Mouse (Mus musculus): Measurements from ENCODE around the gene Mpzl1. TPM values are rescaled to one million over a fixed set of nuclear protein-coding genes. Genes with fewer than 3 reads are reported as not detected.
A peak's percentile ranks its signal among the peaks of the same experiment; 100 is the strongest.

Mpzl1 gene
- total RNA-seq, 1 experiment from 2014 or later, result not detected

- no peak for ATAC-seq (replicated peaks; ENCODE audit: insufficient number of reproducible peaks, low FRiP score, low TSS enrichment, poor library complexity, severe bottlenecking)
These were observed 26.9 kb upstream of the Mpzl1 start for GRCm38 (mm10) chr1:165661191-165661590.

- ATAC-seq (replicated peaks; ENCODE audit: insufficient number of reproducible peaks, low FRiP score, low TSS enrichment, poor library complexity, severe bottlenecking), result 0 out of 2 replicates have a peak, but pooled peaks have one; percentile 40
These were observed 26.4 kb upstream of the Mpzl1 start for GRCm38 (mm10) chr1:165660774-165661173.

- ATAC-seq (replicated peaks; ENCODE audit: insufficient number of reproducible peaks, low FRiP score, low TSS enrichment, poor library complexity, severe bottlenecking), result 0 out of 2 replicates have a peak, but pooled peaks have one; percentile 32
These were observed 24.3 kb upstream of the Mpzl1 start for GRCm38 (mm10) chr1:165658602-165659001.

GRCm38 (mm10) chr1:165655482-165655881 lies 21.1 kb upstream of the Mpzl1 start:
- ATAC-seq (replicated peaks; ENCODE audit: insufficient number of reproducible peaks, low FRiP score, low TSS enrichment, poor library complexity, severe bottlenecking), result no peak

GRCm38 (mm10) chr1:165655022-165655421 lies 20.7 kb upstream of the Mpzl1 start:
- no peak for ATAC-seq (replicated peaks; ENCODE audit: insufficient number of reproducible peaks, low FRiP score, low TSS enrichment, poor library complexity, severe bottlenecking)

GRCm38 (mm10) chr1:165653126-165653885 lies 19.0 kb upstream of the Mpzl1 start:
- no peak for ATAC-seq (replicated peaks; ENCODE audit: insufficient number of reproducible peaks, low FRiP score, low TSS enrichment, poor library complexity, severe bottlenecking)

- ATAC-seq (replicated peaks; ENCODE audit: insufficient number of reproducible peaks, low FRiP score, low TSS enrichment, poor library complexity, severe bottlenecking), result no peak
These were observed 18.2 kb upstream of the Mpzl1 start for GRCm38 (mm10) chr1:165652507-165652906.

GRCm38 (mm10) chr1:165651158-165651557 lies 16.8 kb upstream of the Mpzl1 start:
- peak; percentile 40; the same call in 1 of the 2 replicates for ATAC-seq (replicated peaks; ENCODE audit: insufficient number of reproducible peaks, low FRiP score, low TSS enrichment, poor library complexity, severe bottlenecking)

- no peak for ATAC-seq (replicated peaks; ENCODE audit: insufficient number of reproducible peaks, low FRiP score, low TSS enrichment, poor library complexity, severe bottlenecking)
These were observed 10.8 kb upstream of the Mpzl1 start for GRCm38 (mm10) chr1:165645102-165645501.

- ATAC-seq (replicated peaks; ENCODE audit: insufficient number of reproducible peaks, low FRiP score, low TSS enrichment, poor library complexity, severe bottlenecking), result no peak
These were observed 9.4 kb upstream of the Mpzl1 start for GRCm38 (mm10) chr1:165643735-165644134.

GRCm38 (mm10) chr1:165642780-165643311 lies 8.5 kb upstream of the Mpzl1 start:
- ATAC-seq (replicated peaks; ENCODE audit: insufficient number of reproducible peaks, low FRiP score, low TSS enrichment, poor library complexity, severe bottlenecking), result no peak

- ATAC-seq (replicated peaks; ENCODE audit: insufficient number of reproducible peaks, low FRiP score, low TSS enrichment, poor library complexity, severe bottlenecking), result peak; percentile 59
These were observed 7.7 kb upstream of the Mpzl1 start for GRCm38 (mm10) chr1:165641786-165642771.

GRCm38 (mm10) chr1:165641271-165641771 lies 7.0 kb upstream of the Mpzl1 start:
- 0 out of 2 replicates have a peak, but pooled peaks have one; percentile 49 for ATAC-seq (replicated peaks; ENCODE audit: insufficient number of reproducible peaks, low FRiP score, low TSS enrichment, poor library complexity, severe bottlenecking)

GRCm38 (mm10) chr1:165636289-165636688 lies 2.0 kb upstream of the Mpzl1 start:
- ATAC-seq (replicated peaks; ENCODE audit: insufficient number of reproducible peaks, low FRiP score, low TSS enrichment, poor library complexity, severe bottlenecking), result no peak

GRCm38 (mm10) chr1:165635055-165635897 lies 938 bp upstream of the Mpzl1 start:
- ATAC-seq (replicated peaks; ENCODE audit: insufficient number of reproducible peaks, low FRiP score, low TSS enrichment, poor library complexity, severe bottlenecking), result no peak

GRCm38 (mm10) chr1:165633345-165633744 lies 993 bp downstream of the Mpzl1 start:
- no peak for ATAC-seq (replicated peaks; ENCODE audit: insufficient number of reproducible peaks, low FRiP score, low TSS enrichment, poor library complexity, severe bottlenecking)

GRCm38 (mm10) chr1:165631136-165631535 lies 3.2 kb downstream of the Mpzl1 start:
- ATAC-seq (replicated peaks; ENCODE audit: insufficient number of reproducible peaks, low FRiP score, low TSS enrichment, poor library complexity, severe bottlenecking), result no peak

- no peak for ATAC-seq (replicated peaks; ENCODE audit: insufficient number of reproducible peaks, low FRiP score, low TSS enrichment, poor library complexity, severe bottlenecking)
These were observed 4.4 kb downstream of the Mpzl1 start for GRCm38 (mm10) chr1:165629975-165630374.

All from monocyte, adult 5-6 weeks (primary cell).